Mouse (Mus musculus) C2C12 (cell line): ENCODE results near the gene Bicra.

Experiments
- CTCF ChIP-seq: IDR thresholded peaks from one replicate; pipeline ENCODE4 v1.5.1; 2011; ENCODE audit not compliant: control insufficient read depth, insufficient read depth, insufficient read length
- MYOG ChIP-seq: IDR thresholded peaks from one replicate; pipeline ENCODE4 v1.6.1; 2011; ENCODE audit not compliant: control insufficient read depth, insufficient read length; ENCODE audit errors: extremely low read depth
- USF1 ChIP-seq: IDR thresholded peaks from one replicate; pipeline ENCODE4 v1.6.1; 2011; ENCODE audit warnings: low read depth, mild to moderate bottlenecking, control low read depth, moderate library complexity

GRCm38 (mm10) chr7:15949216-15949790 lies 98.4 kb downstream of the Bicra start:
- TF ChIP-seq CTCF (no peak), MYOG (no peak), USF1 (no peak)
